Mouse (Mus musculus) stomach, embryonic 15.5 days (tissue): ENCODE data around the gene Mcam. TPM values are rescaled to one million over a fixed set of nuclear protein-coding genes. Genes with fewer than 3 reads are reported as not detected.
A peak's percentile ranks its signal among the peaks of the same experiment; 100 is the strongest.

Experiments
- ATAC-seq: fragments of 200-750 bp; cut with Nextera tagmentation; 2 replicates; pipeline ENCODE4 v1.8.0; 2017; ENCODE audit warnings: low read depth, moderate number of reproducible peaks, moderate TSS enrichment; ENCODE audit not compliant: insufficient read depth, low FRiP score
- H3K27ac ChIP-seq: fragments of 300-500 bp; sonication (generic); 2 replicates; pipeline ENCODE4 v1.5.1; 2015; ENCODE audit warnings: mild to moderate bottlenecking, inconsistent platforms
- H3K27me3 ChIP-seq: fragments of 300-500 bp; sonication (generic); replicated peaks from 2 replicates; pipeline ENCODE4 v1.6.1; 2015; ENCODE audit warnings: inconsistent platforms
- H3K36me3 ChIP-seq: fragments of 300-500 bp; sonication (generic); 2 replicates; pipeline ENCODE4 v1.6.1; 2015; ENCODE audit warnings: inconsistent platforms
- H3K4me1 ChIP-seq: fragments of 300-500 bp; sonication (generic); 2 replicates; pipeline ENCODE4 v1.6.1; 2015; ENCODE audit warnings: inconsistent platforms
- H3K4me2 ChIP-seq: fragments of 300-500 bp; sonication (generic); 2 replicates; pipeline ENCODE4 v1.6.1; 2015; ENCODE audit warnings: mild to moderate bottlenecking, inconsistent platforms
- H3K4me3 ChIP-seq: fragments of 300-500 bp; sonication (generic); replicated peaks from 2 replicates; pipeline ENCODE4 v1.5.1; 2015; ENCODE audit warnings: inconsistent platforms
- H3K9ac ChIP-seq: fragments of 300-500 bp; sonication (generic); 2 replicates; pipeline ENCODE4 v1.6.1; 2015; ENCODE audit warnings: inconsistent platforms
- H3K9me3 ChIP-seq: fragments of 300-500 bp; sonication (generic); 2 replicates; pipeline ENCODE4 v1.6.1; 2016; ENCODE audit warnings: inconsistent platforms
- WGBS: fragments of 180-500 bp; shearing (Covaris S2); methylation state at CpG from one replicate; pipeline ENCODE4 v1.1.7; 2015; 5-methylcytosine and 5-hydroxymethylcytosine counted together
- polyA plus RNA-seq: library from polyadenylated mRNA; unstranded; fragments of >200 nt; fragmentation: Nextera tagmentation; extraction: Ambion mirVana; gene quantifications from 2 replicates; pipeline ENCODE4 v1.2.1, GENCODE M21; 2015

Mcam gene
- polyA plus RNA-seq, 1 experiment from 2014 or later, result 38.3 TPM

- no peak overlapping the region for H3K9ac ChIP-seq
Observed at GRCm38 (mm10) chr9:44127351-44127801, 6.9 kb upstream of the Mcam start.

GRCm38 (mm10) chr9:44129633-44130032 lies 4.6 kb upstream of the Mcam start:
- H3K4me1 ChIP-seq, result peaks cover 27% of the 10 kb centered on the region
- H3K4me3 ChIP-seq, result peak overlapping the region; percentile 38
- H3K4me2 ChIP-seq, result peak overlapping the region; percentile 67
- peak overlapping the region; percentile 17; the same call in 1 of the 2 replicates for H3K9ac ChIP-seq
- H3K9me3 ChIP-seq, result no peaks in the 10 kb centered on the region
- H3K27ac ChIP-seq, result peak overlapping the region; percentile 93
- H3K36me3 ChIP-seq, result no peaks in the 10 kb centered on the region
- ATAC-seq, result no peak
- 7% methylated on average over 9 of the region's 9 CpGs for WGBS
- no peaks in the 10 kb centered on the region for H3K27me3 ChIP-seq

More at GRCm38 (mm10) chr9:44127351-44127801, 6.9 kb upstream of the Mcam start:
- no peak for ATAC-seq
- H3K36me3 ChIP-seq, result no peaks in the 10 kb centered on the region
- 53% methylated on average over 3 of the region's 3 CpGs for WGBS
- H3K4me1 ChIP-seq, result peaks cover 22% of the 10 kb centered on the region
- H3K9me3 ChIP-seq, result no peaks in the 10 kb centered on the region
- H3K27me3 ChIP-seq, result no peaks in the 10 kb centered on the region
- no peak overlapping the region for H3K4me2 ChIP-seq
- no peak overlapping the region for H3K27ac ChIP-seq
- no peak overlapping the region for H3K4me3 ChIP-seq

GRCm38 (mm10) chr9:44130034-44130433 lies 4.2 kb upstream of the Mcam start:
- peak; percentile 59 for ATAC-seq
- Histone ChIP-seq H3K9ac (peak overlapping the region; percentile 17; the same call in 1 of the 2 replicates), H3K27me3 (no peaks in the 10 kb centered on the region), H3K9me3 (no peaks in the 10 kb centered on the region), H3K4me3 (peak overlapping the region; percentile 38), H3K27ac (peak overlapping the region; percentile 93), H3K36me3 (no peaks in the 10 kb centered on the region), H3K4me1 (peaks cover 31% of the 10 kb centered on the region), H3K4me2 (peak overlapping the region; percentile 67)
- WGBS, result 0% methylated on average over 27 of the region's 27 CpGs

GRCm38 (mm10) chr9:44130581-44131275 lies 3.5 kb upstream of the Mcam start:
- 25% methylated on average over 19 of the region's 19 CpGs for whole genome bisulfite sequencing
- H3K9ac ChIP-seq, result no peak overlapping the region
- peak overlapping the region; percentile 38; the same call in 1 of the 2 replicates for H3K4me3 ChIP-seq
- H3K27me3 ChIP-seq, result no peaks in the 10 kb centered on the region
- H3K27ac ChIP-seq, result peak overlapping the region; percentile 90
- peak; percentile 9; the same call in 1 of the 2 replicates for ATAC-seq
- H3K36me3 ChIP-seq, result no peaks in the 10 kb centered on the region
- peak overlapping the region; percentile 67 for H3K4me2 ChIP-seq
- H3K9me3 ChIP-seq, result no peaks in the 10 kb centered on the region
- H3K4me1 ChIP-seq, result peaks cover 30% of the 10 kb centered on the region

GRCm38 (mm10) chr9:44131276-44131590 lies 3.0 kb upstream of the Mcam start:
- H3K4me1 ChIP-seq, result peaks cover 32% of the 10 kb centered on the region
- whole genome bisulfite sequencing, result 43% methylated on average over 7 of the region's 7 CpGs

GRCm38 (mm10) chr9:44132200-44132599 lies 2.1 kb upstream of the Mcam start:
- no peak overlapping the region for H3K4me2 ChIP-seq
- no peak for ATAC-seq
- WGBS, result 62% methylated on average over 5 of the region's 5 CpGs
- no peaks in the 10 kb centered on the region for H3K27me3 ChIP-seq
- no peak overlapping the region for H3K9ac ChIP-seq
- H3K4me3 ChIP-seq, result no peak overlapping the region
- H3K27ac ChIP-seq, result no peak overlapping the region
- H3K9me3 ChIP-seq, result no peaks in the 10 kb centered on the region
- H3K36me3 ChIP-seq, result no peaks in the 10 kb centered on the region
- H3K4me1 ChIP-seq, result peaks cover 28% of the 10 kb centered on the region

More at GRCm38 (mm10) chr9:44131276-44131590, 3.0 kb upstream of the Mcam start:
- no peak for ATAC-seq
- Histone ChIP-seq H3K9ac (no peak overlapping the region), H3K27ac (peak overlapping the region; percentile 90), H3K4me2 (no peak overlapping the region; the same call in 1 of the 2 replicates), H3K36me3 (no peaks in the 10 kb centered on the region), H3K27me3 (no peaks in the 10 kb centered on the region), H3K4me3 (no peak overlapping the region), H3K9me3 (no peaks in the 10 kb centered on the region)

- Histone ChIP-seq H3K9ac (no peak overlapping the region), H3K27me3 (no peaks in the 10 kb centered on the region), H3K9me3 (no peaks in the 10 kb centered on the region), H3K27ac (peak overlapping the region; percentile 87), H3K4me3 (peak overlapping the region; percentile 65), H3K4me2 (peak overlapping the region; percentile 92), H3K4me1 (peaks cover 28% of the 10 kb centered on the region), H3K36me3 (no peaks in the 10 kb centered on the region)
- ATAC-seq, result no peak
- 11% methylated on average over 2 of the region's 2 CpGs for WGBS
Observed at GRCm38 (mm10) chr9:44133287-44133686, 982 bp upstream of the Mcam start.

- Histone ChIP-seq H3K27ac (peak overlapping the region; percentile 80), H3K36me3 (no peaks in the 10 kb centered on the region), H3K9ac (peak overlapping the region; percentile 78), H3K27me3 (no peaks in the 10 kb centered on the region), H3K4me1 (peaks cover 28% of the 10 kb centered on the region), H3K4me2 (peak overlapping the region; percentile 92), H3K9me3 (no peaks in the 10 kb centered on the region), H3K4me3 (peak overlapping the region; percentile 65)
- WGBS, result 2% methylated on average over 49 of the region's 49 CpGs
- no peak for ATAC-seq
Observed at GRCm38 (mm10) chr9:44134851-44135730, 822 bp downstream of the Mcam start.

- peak overlapping the region; percentile 80; the same call in 1 of the 2 replicates for H3K27ac ChIP-seq
Observed at GRCm38 (mm10) chr9:44135731-44136411, 1.6 kb downstream of the Mcam start.

GRCm38 (mm10) chr9:44137846-44138245 lies 3.6 kb downstream of the Mcam start:
- WGBS, result 44% methylated on average over 4 of the region's 4 CpGs
- ATAC-seq, result no peak
- Histone ChIP-seq H3K4me1 (peaks cover 16% of the 10 kb centered on the region), H3K4me3 (no peak overlapping the region), H3K36me3 (0 out of 2 replicates have a peak, but pooled peaks cover 3% of the 10 kb centered on the region), H3K27ac (no peak overlapping the region), H3K4me2 (no peak overlapping the region), H3K9ac (no peak overlapping the region), H3K27me3 (no peaks in the 10 kb centered on the region), H3K9me3 (no peaks in the 10 kb centered on the region)

More at GRCm38 (mm10) chr9:44135731-44136411, 1.6 kb downstream of the Mcam start:
- WGBS, result 42% methylated on average over 7 of the region's 7 CpGs
- H3K4me2 ChIP-seq, result peak overlapping the region; percentile 92
- peak; percentile 13; the same call in 1 of the 2 replicates for ATAC-seq
- H3K9me3 ChIP-seq, result no peaks in the 10 kb centered on the region
- no peaks in the 10 kb centered on the region for H3K27me3 ChIP-seq
- no peaks in the 10 kb centered on the region for H3K36me3 ChIP-seq
- 0 out of 2 replicates have a peak overlapping the region, but pooled peaks have one; percentile 78 for H3K9ac ChIP-seq
- H3K4me3 ChIP-seq, result peak overlapping the region; percentile 65
- peaks cover 20% of the 10 kb centered on the region for H3K4me1 ChIP-seq

- Histone ChIP-seq H3K4me1 (no peaks in the 10 kb centered on the region), H3K36me3 (peaks cover 14% of the 10 kb centered on the region; the same call in 1 of the 2 replicates), H3K9ac (no peak overlapping the region), H3K27me3 (no peaks in the 10 kb centered on the region), H3K4me2 (no peak overlapping the region), H3K27ac (no peak overlapping the region), H3K4me3 (no peak overlapping the region), H3K9me3 (no peaks in the 10 kb centered on the region)
- WGBS, result 63% methylated on average over 5 of the region's 5 CpGs
- no peak for ATAC-seq
Observed at GRCm38 (mm10) chr9:44141951-44142350, 7.7 kb downstream of the Mcam start.
